Mouse (Mus musculus): ENCODE data around the gene Tbx1. TPM values are rescaled to one million over a fixed set of nuclear protein-coding genes. Genes with fewer than 3 reads are reported as not detected.

Gene Tbx1
- polyA plus RNA-seq, 1 experiment from 2014 or later: 0.34 TPM

DNA sequence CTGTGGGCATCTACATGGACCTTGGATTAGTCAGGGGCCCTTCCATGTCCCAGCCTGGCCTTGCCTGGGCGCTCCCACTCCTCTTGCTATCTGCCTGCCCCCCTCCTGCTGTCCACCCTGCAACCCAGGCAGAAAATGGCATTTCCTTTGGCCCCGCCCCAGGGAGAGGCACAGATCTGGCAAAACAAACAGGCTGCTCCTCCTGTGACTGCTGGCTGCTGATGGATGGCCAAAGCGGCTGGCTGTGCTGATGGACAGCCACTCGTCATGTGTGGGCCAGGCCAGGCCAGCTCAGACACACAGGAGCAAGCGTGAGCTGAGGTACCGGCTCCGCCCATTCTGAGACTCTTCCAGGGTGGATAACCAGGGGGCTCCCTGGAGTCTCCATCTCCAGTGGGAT, 11.0 kb upstream of the Tbx1 start:
- H3K9me3 ChIP-seq (ENCODE audit: control insufficient read depth, low read length): no peaks in the 10 kb centered on the region
- WGBS: 41% methylated on average over 7 of the region's 7 CpGs
- H3K27me3 ChIP-seq (ENCODE audit: control insufficient read depth, insufficient read depth, low read length): no peaks in the 10 kb centered on the region
- no peak for TF ChIP-seq CTCF (IDR thresholded peaks at IDR 0.05; ENCODE audit: low read depth)
- TF ChIP-seq EP300 (optimal IDR thresholded peaks at IDR 0.05): no peak
- no peak overlapping the region for H3K4me2 ChIP-seq (replicated peaks; ENCODE audit: low read depth)
- no peaks in the 10 kb centered on the region for H3K36me3 ChIP-seq (ENCODE audit: control insufficient read depth, insufficient read depth, low read length)
- no peak overlapping the region for H3K9ac ChIP-seq (ENCODE audit: low read length)
- DNase-seq (ENCODE audit: low spot score) (no peak), ATAC-seq (ENCODE audit: low FRiP score, low TSS enrichment) (no peak)
- no peak overlapping the region for H3K27ac ChIP-seq (replicated peaks)
- H3K4me1 ChIP-seq (replicated peaks; ENCODE audit: control insufficient read depth, insufficient read depth): no peaks in the 10 kb centered on the region
- H3K4me3 ChIP-seq (ENCODE audit: low read depth, low read length): no peak overlapping the region

DNA sequence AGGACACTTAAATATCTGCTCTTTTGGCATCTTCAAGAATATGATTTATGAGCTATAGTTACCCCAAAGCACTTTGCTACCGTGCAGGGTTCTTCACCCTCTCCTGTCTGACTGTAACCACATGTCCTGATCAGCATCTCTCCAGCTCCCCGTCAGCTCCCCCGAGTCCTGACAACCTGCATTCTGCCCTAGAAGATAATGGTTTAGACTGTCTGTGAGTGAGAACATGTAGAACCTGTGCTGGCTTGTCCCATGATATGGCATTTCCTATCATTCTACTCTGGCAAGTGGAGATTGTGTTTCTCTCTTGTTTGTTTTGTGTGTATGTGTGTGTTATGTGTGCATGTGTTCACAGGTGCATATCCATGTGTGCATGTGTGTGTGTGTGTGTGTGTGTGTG, 7.5 kb upstream of the Tbx1 start:
- TF ChIP-seq CTCF (IDR thresholded peaks at IDR 0.05; ENCODE audit: low read depth): no peak
- Histone ChIP-seq H3K27ac (replicated peaks) (no peak overlapping the region), H3K9me3 (ENCODE audit: control insufficient read depth, low read length) (no peaks in the 10 kb centered on the region), H3K4me1 (replicated peaks; ENCODE audit: control insufficient read depth, insufficient read depth) (no peaks in the 10 kb centered on the region), H3K4me3 (ENCODE audit: low read depth, low read length) (no peak overlapping the region), H3K4me2 (replicated peaks; ENCODE audit: low read depth) (no peak overlapping the region), H3K36me3 (ENCODE audit: control insufficient read depth, insufficient read depth, low read length) (no peaks in the 10 kb centered on the region), H3K9ac (ENCODE audit: low read length) (no peak overlapping the region), H3K27me3 (ENCODE audit: control insufficient read depth, insufficient read depth, low read length) (no peaks in the 10 kb centered on the region)
- no peak for DNase-seq (ENCODE audit: low spot score)
- ATAC-seq (ENCODE audit: low FRiP score, low TSS enrichment): no peak
- WGBS: 59% methylated on average over 3 of the region's 3 CpGs

- Histone ChIP-seq H3K4me3 (ENCODE audit: low read depth, low read length) (no peak overlapping the region), H3K27me3 (ENCODE audit: control insufficient read depth, insufficient read depth, low read length) (no peaks in the 10 kb centered on the region), H3K4me1 (replicated peaks; ENCODE audit: control insufficient read depth, insufficient read depth) (peaks cover 5% of the 10 kb centered on the region), H3K9ac (ENCODE audit: low read length) (no peak overlapping the region), H3K27ac (replicated peaks) (no peak overlapping the region), H3K4me2 (replicated peaks; ENCODE audit: low read depth) (no peak overlapping the region), H3K9me3 (ENCODE audit: control insufficient read depth, low read length) (no peaks in the 10 kb centered on the region), H3K36me3 (ENCODE audit: control insufficient read depth, insufficient read depth, low read length) (no peaks in the 10 kb centered on the region)
- WGBS: 58% methylated on average over 5 of the region's 5 CpGs
- TF ChIP-seq EP300 (optimal IDR thresholded peaks at IDR 0.05): no peak
- no peak for TF ChIP-seq CTCF (IDR thresholded peaks at IDR 0.05; ENCODE audit: low read depth)
- DNase-seq (ENCODE audit: low spot score): no peak
- ATAC-seq (ENCODE audit: low FRiP score, low TSS enrichment): no peak
Measured at GRCm38 (mm10) chr16:18596255-18596654, 5.8 kb upstream of the Tbx1 start.

DNA sequence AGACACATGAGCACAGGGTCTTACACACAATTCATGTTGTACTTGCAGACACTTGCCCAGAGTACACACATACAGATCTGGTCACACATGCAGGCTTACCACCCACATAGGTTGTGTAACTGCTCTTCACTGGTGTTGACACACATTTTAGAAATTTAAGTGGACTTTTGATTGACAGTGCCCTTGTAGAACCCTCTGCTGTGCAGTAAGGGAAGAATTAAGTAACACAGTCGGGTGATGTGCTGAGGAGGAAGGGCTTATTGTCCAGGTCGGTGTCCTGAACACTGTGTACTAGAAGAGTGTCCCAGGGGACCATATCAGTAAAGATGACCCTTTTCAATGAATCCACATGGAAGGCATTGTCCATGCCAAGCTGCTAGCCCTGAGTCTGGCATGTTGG, 3.5 kb upstream of the Tbx1 start:
- 76% methylated on average over 2 of the region's 2 CpGs for WGBS
- TF ChIP-seq EP300 (optimal IDR thresholded peaks at IDR 0.05) (no peak), CTCF (IDR thresholded peaks at IDR 0.05; ENCODE audit: low read depth) (no peak)
- no peak overlapping the region for H3K4me3 ChIP-seq (ENCODE audit: low read depth, low read length)
- DNase-seq (ENCODE audit: low spot score): no peak
- H3K4me2 ChIP-seq (replicated peaks; ENCODE audit: low read depth): no peak overlapping the region
- H3K27me3 ChIP-seq (ENCODE audit: control insufficient read depth, insufficient read depth, low read length): peaks cover 12% of the 10 kb centered on the region; the same call in 1 of the 2 replicates
- ATAC-seq (ENCODE audit: low FRiP score, low TSS enrichment): no peak
- H3K9ac ChIP-seq (ENCODE audit: low read length): no peak overlapping the region
- peaks cover 6% of the 10 kb centered on the region for H3K4me1 ChIP-seq (replicated peaks; ENCODE audit: control insufficient read depth, insufficient read depth)
- H3K9me3 ChIP-seq (ENCODE audit: control insufficient read depth, low read length): no peaks in the 10 kb centered on the region
- H3K27ac ChIP-seq (replicated peaks): no peak overlapping the region
- H3K36me3 ChIP-seq (ENCODE audit: control insufficient read depth, insufficient read depth, low read length): no peaks in the 10 kb centered on the region

- H3K9me3 ChIP-seq (ENCODE audit: control insufficient read depth, low read length): no peaks in the 10 kb centered on the region
- 6% methylated on average over 58 of the region's 59 CpGs for WGBS
- H3K27ac ChIP-seq (replicated peaks): no peak overlapping the region
- H3K27me3 ChIP-seq (ENCODE audit: control insufficient read depth, insufficient read depth, low read length): peaks cover 27% of the 10 kb centered on the region
- H3K4me2 ChIP-seq (replicated peaks; ENCODE audit: low read depth): peak overlapping the region; percentile 42
- no peak for ATAC-seq (ENCODE audit: low FRiP score, low TSS enrichment)
- peaks cover 9% of the 10 kb centered on the region for H3K4me1 ChIP-seq (replicated peaks; ENCODE audit: control insufficient read depth, insufficient read depth)
- H3K4me3 ChIP-seq (ENCODE audit: low read depth, low read length): peak overlapping the region; percentile 22
- TF ChIP-seq CTCF (IDR thresholded peaks at IDR 0.05; ENCODE audit: low read depth): peak; percentile 62
- no peak for TF ChIP-seq EP300 (optimal IDR thresholded peaks at IDR 0.05)
- no peak overlapping the region for H3K9ac ChIP-seq (ENCODE audit: low read length)
- H3K36me3 ChIP-seq (ENCODE audit: control insufficient read depth, insufficient read depth, low read length): no peaks in the 10 kb centered on the region
- DNase-seq (ENCODE audit: low spot score): peak; percentile 31
Measured at GRCm38 (mm10) chr16:18591047-18592018, 862 bp upstream of the Tbx1 start.

GRCm38 (mm10) chr16:18589080-18589621, 1.3 kb downstream of the Tbx1 start:
- Histone ChIP-seq H3K4me2 (replicated peaks; ENCODE audit: low read depth) (no peak overlapping the region), H3K27me3 (ENCODE audit: control insufficient read depth, insufficient read depth, low read length) (peaks cover 43% of the 10 kb centered on the region), H3K4me1 (replicated peaks; ENCODE audit: control insufficient read depth, insufficient read depth) (peaks cover 10% of the 10 kb centered on the region), H3K4me3 (ENCODE audit: low read depth, low read length) (no peak overlapping the region), H3K27ac (replicated peaks) (no peak overlapping the region), H3K9ac (ENCODE audit: low read length) (no peak overlapping the region), H3K36me3 (ENCODE audit: control insufficient read depth, insufficient read depth, low read length) (no peaks in the 10 kb centered on the region), H3K9me3 (ENCODE audit: control insufficient read depth, low read length) (no peaks in the 10 kb centered on the region)
- ATAC-seq (ENCODE audit: low FRiP score, low TSS enrichment) (no peak), DNase-seq (ENCODE audit: low spot score) (no peak)
- TF ChIP-seq EP300 (optimal IDR thresholded peaks at IDR 0.05) (no peak), CTCF (IDR thresholded peaks at IDR 0.05; ENCODE audit: low read depth) (no peak)
- 71% methylated on average over 9 of the region's 9 CpGs for WGBS

All from stomach, postnatal 0 days (tissue).